Mouse (Mus musculus): ENCODE results near the gene Ugt1a6a.
"Not testable (repeated sequence)": the region's sequence is repeated elsewhere in the genome, so short reads cannot be mapped to it uniquely, and the experiment has no call there.

Ugt1a6a gene

GRCm38 (mm10) chr1:88212341-88213045, 77.9 kb downstream of the Ugt1a6a start:
- peak; percentile 20 for DNase-seq (ENCODE audit: extremely low spot score)

GRCm38 (mm10) chr1:88213061-88213460, 78.5 kb downstream of the Ugt1a6a start:
- no peak for DNase-seq (ENCODE audit: extremely low spot score)

- DNase-seq (ENCODE audit: extremely low spot score), result peak; percentile 24
These were observed 79.3 kb downstream of the Ugt1a6a start for GRCm38 (mm10) chr1:88213766-88214461.

GRCm38 (mm10) chr1:88214462-88214952, 79.9 kb downstream of the Ugt1a6a start:
- no peak for DNase-seq (ENCODE audit: extremely low spot score)

GRCm38 (mm10) chr1:88215466-88216380, 81.1 kb downstream of the Ugt1a6a start:
- DNase-seq (ENCODE audit: extremely low spot score), result peak; percentile 10

GRCm38 (mm10) chr1:88216551-88216950, 81.9 kb downstream of the Ugt1a6a start:
- peak; percentile 8 for DNase-seq (ENCODE audit: extremely low spot score)

- peak; percentile 17 for DNase-seq (ENCODE audit: extremely low spot score)
These were observed 82.5 kb downstream of the Ugt1a6a start for GRCm38 (mm10) chr1:88217144-88217543.

- peak; percentile 1 for DNase-seq (ENCODE audit: extremely low spot score)
These were observed 83.0 kb downstream of the Ugt1a6a start for GRCm38 (mm10) chr1:88217576-88217975.

- peak; percentile 22 for DNase-seq (ENCODE audit: extremely low spot score)
These were observed 83.4 kb downstream of the Ugt1a6a start for GRCm38 (mm10) chr1:88218051-88218450.

- peak; percentile 15 for DNase-seq (ENCODE audit: extremely low spot score)
These were observed 84.0 kb downstream of the Ugt1a6a start for GRCm38 (mm10) chr1:88218591-88218990.

- no peak for DNase-seq (ENCODE audit: extremely low spot score)
These were observed 84.4 kb downstream of the Ugt1a6a start for GRCm38 (mm10) chr1:88219054-88219453.

- peak; percentile 19 for DNase-seq (ENCODE audit: extremely low spot score)
These were observed 85.7 kb downstream of the Ugt1a6a start for GRCm38 (mm10) chr1:88220336-88220735.

- no peak for DNase-seq (ENCODE audit: extremely low spot score)
These were observed 87.6 kb downstream of the Ugt1a6a start for GRCm38 (mm10) chr1:88222216-88222615.

GRCm38 (mm10) chr1:88223011-88223515, 88.5 kb downstream of the Ugt1a6a start:
- DNase-seq (ENCODE audit: extremely low spot score), result not testable (repeated sequence)

GRCm38 (mm10) chr1:88223591-88223990, 89.0 kb downstream of the Ugt1a6a start:
- no peak for DNase-seq (ENCODE audit: extremely low spot score)

- DNase-seq (ENCODE audit: extremely low spot score), result no peak
These were observed 89.6 kb downstream of the Ugt1a6a start for GRCm38 (mm10) chr1:88224029-88224776.

- not testable (repeated sequence) for DNase-seq (ENCODE audit: extremely low spot score)
These were observed 90.7 kb downstream of the Ugt1a6a start for GRCm38 (mm10) chr1:88225301-88225700.

GRCm38 (mm10) chr1:88225741-88226140, 91.1 kb downstream of the Ugt1a6a start:
- DNase-seq (ENCODE audit: extremely low spot score), result no peak

- DNase-seq (ENCODE audit: extremely low spot score), result no peak
These were observed 92.2 kb downstream of the Ugt1a6a start, which contains the start of gene Mroh2a for GRCm38 (mm10) chr1:88226670-88227379. Mroh2a (plus strand) TSS chr1:88226986.

GRCm38 (mm10) chr1:88227482-88227881, 92.9 kb downstream of the Ugt1a6a start:
- DNase-seq (ENCODE audit: extremely low spot score), result no peak

Data from embryo, embryonic 9.5 days (tissue).